In genomic region chr1:149411009-149411408, GRCm38 (mm10) we compare ENCODE assay signal across 27 mouse cellular contexts.
DNase-seq lines count a peak whose midpoint lies in the region; ATAC-seq and TF ChIP-seq lines count a peak whose summit lies in the region.
"Had no signal": no experiment of that assay in that cellular context is flagged by ENCODE, and none has a peak within 500 bp of the region (broad histone marks: within the 10 kb centered on the region; RNA-seq: fewer than 3 reads in every experiment).

No protein-coding gene starts in this region.

- peak overlapping the region; percentile 83 for H3K27ac ChIP-seq in heart, adult 2 months
- peak overlapping the region; percentile 65 for H3K27ac ChIP-seq in heart, embryonic 13.5 days (replicated peaks)
- H3K27ac ChIP-seq in hindbrain, embryonic 11.5 days (ENCODE audit: low read depth, low read length): no peak overlapping the region
- H3K27ac ChIP-seq: forebrain, embryonic 10.5 days; hindbrain, embryonic 14.5 days; layer of hippocampus, adult 2 months; limb, embryonic 10.5 days; liver, embryonic 15.5 days; lung, embryonic 15.5 days; neural tube, embryonic 12.5 days; stomach, embryonic 15.5 days had no signal

- H3K4me1 ChIP-seq in heart, adult 2 months (ENCODE audit: control insufficient read depth, insufficient read depth, low read length): no peaks in the 10 kb centered on the region
- H3K4me1 ChIP-seq in heart, embryonic 13.5 days: 0 out of 2 replicates have a peak, but pooled peaks cover 4% of the 10 kb centered on the region
- H3K4me1 ChIP-seq in hindbrain, embryonic 11.5 days (replicated peaks; ENCODE audit: control insufficient read depth, insufficient read depth, low read length): no peaks in the 10 kb centered on the region
- H3K4me1 ChIP-seq: forebrain, embryonic 10.5 days; limb, embryonic 10.5 days; liver, embryonic 15.5 days; lung, embryonic 15.5 days; neural tube, embryonic 12.5 days; stomach, embryonic 15.5 days had no signal

- peak; percentile 58; the same call in 1 of the 2 replicates for ATAC-seq in heart, embryonic 13.5 days (ENCODE audit: extremely low read depth, insufficient number of reproducible peaks, low FRiP score, low TSS enrichment)
- ATAC-seq in hindbrain, embryonic 11.5 days (ENCODE audit: low FRiP score): no peak
- ATAC-seq: forebrain, embryonic 16.5 days; inflammation-experienced regulatory T-cells, adult 6 months; Patski had no signal

- TF ChIP-seq CTCF in heart, adult 2 months (IDR thresholded peaks at IDR 0.05): no peak

- intact Hi-C loops in heart, adult 2 months (cut with DNase I): no loop called here

- no peak for TF ChIP-seq POLR2A in heart, adult 2 months (IDR thresholded peaks at IDR 0.05; ENCODE audit: insufficient read depth, low read depth, low read length)

- H3K4me3 ChIP-seq in heart, adult 2 months: no peak overlapping the region
- no peak overlapping the region for H3K4me3 ChIP-seq in heart, embryonic 13.5 days
- no peak overlapping the region for H3K4me3 ChIP-seq in hindbrain, embryonic 11.5 days (ENCODE audit: low read depth, low read length)
- H3K4me3 ChIP-seq: forebrain, embryonic 10.5 days; layer of hippocampus, adult 2 months; limb, embryonic 10.5 days; liver, embryonic 15.5 days; lung, embryonic 15.5 days; neural tube, embryonic 12.5 days; stomach, embryonic 15.5 days had no signal

- no peaks in the 10 kb centered on the region for H3K36me3 ChIP-seq in heart, adult 2 months (ENCODE audit: control insufficient read depth, insufficient read depth, low read length)
- no peaks in the 10 kb centered on the region for H3K36me3 ChIP-seq in heart, embryonic 13.5 days
- H3K36me3 ChIP-seq in hindbrain, embryonic 11.5 days (ENCODE audit: control insufficient read depth, insufficient read depth, low read length): no peaks in the 10 kb centered on the region
- H3K36me3 ChIP-seq: forebrain, embryonic 10.5 days; limb, embryonic 10.5 days; liver, embryonic 15.5 days; lung, embryonic 15.5 days; neural tube, embryonic 12.5 days; stomach, embryonic 15.5 days had no signal

- no peaks in the 10 kb centered on the region for H3K9me3 ChIP-seq in heart, embryonic 13.5 days
- H3K9me3 ChIP-seq in hindbrain, embryonic 11.5 days (ENCODE audit: control insufficient read depth, low read length): no peaks in the 10 kb centered on the region
- H3K9me3 ChIP-seq: forebrain, embryonic 10.5 days; limb, embryonic 10.5 days; liver, embryonic 15.5 days; lung, embryonic 15.5 days; neural tube, embryonic 12.5 days; stomach, embryonic 15.5 days had no signal

- WGBS in heart, adult 2 months: 0% methylated on average over 1 of the region's 1 CpGs
- WGBS in heart, embryonic 13.5 days: 13% methylated on average over 1 of the region's 1 CpGs
- 88% methylated on average over 1 of the region's 1 CpGs for WGBS in hindbrain, embryonic 11.5 days

- no peaks in the 10 kb centered on the region for H3K79me2 ChIP-seq in heart, adult 2 months (replicated peaks; ENCODE audit: control insufficient read depth, insufficient read depth, low read length)

- DNase-seq in adrenal gland, postnatal 14 days: peak; percentile 7
- DNase-seq in adrenal gland, adult 18-20 months (ENCODE audit: low spot score in 2 of 2): no peak
- DNase-seq in heart, adult 2 months: peak in 1 of 2 experiments; percentile 5
- DNase-seq in heart, postnatal 4 days: peak; percentile 14
- no peak for DNase-seq in hindbrain, embryonic 11.5 days (ENCODE audit: low spot score)
- DNase-seq in urinary bladder, adult 18-20 months (ENCODE audit: low spot score in 2 of 2): no peak
- DNase-seq: cerebellum, adult 18-20 months; cerebellum, postnatal 14 days; gastrocnemius, postnatal 10 days; kidney, adult 18-20 months; kidney, postnatal 14 days; liver; lung, postnatal 36 days; midbrain, embryonic 14.5 days; thymus, postnatal 36 days had no signal

- no peak for TF ChIP-seq EP300 in heart, adult 2 months (IDR thresholded peaks at IDR 0.05; ENCODE audit: insufficient read depth, low read depth, low read length)

- no peak overlapping the region for H3K9ac ChIP-seq in heart, adult 2 months (ENCODE audit: low read depth, low read length)
- no peak overlapping the region for H3K9ac ChIP-seq in heart, embryonic 13.5 days
- no peak overlapping the region for H3K9ac ChIP-seq in hindbrain, embryonic 11.5 days (ENCODE audit: low read depth, low read length)
- H3K9ac ChIP-seq: hindbrain, embryonic 14.5 days; liver, embryonic 15.5 days; lung, embryonic 15.5 days; neural tube, embryonic 12.5 days; stomach, embryonic 15.5 days had no signal

- no peak overlapping the region for H3K4me2 ChIP-seq in heart, embryonic 13.5 days
- H3K4me2 ChIP-seq in hindbrain, embryonic 11.5 days (replicated peaks; ENCODE audit: low read depth, low read length): no peak overlapping the region
- H3K4me2 ChIP-seq: hindbrain, embryonic 14.5 days; liver, embryonic 15.5 days; lung, embryonic 15.5 days; neural tube, embryonic 12.5 days; stomach, embryonic 15.5 days had no signal

- no peaks in the 10 kb centered on the region for H3K27me3 ChIP-seq in heart, adult 2 months (ENCODE audit: control insufficient read depth, insufficient read depth, low read length)
- no peaks in the 10 kb centered on the region for H3K27me3 ChIP-seq in heart, embryonic 13.5 days (replicated peaks)
- H3K27me3 ChIP-seq in hindbrain, embryonic 11.5 days (ENCODE audit: control insufficient read depth, insufficient read depth, low read length): no peaks in the 10 kb centered on the region
- H3K27me3 ChIP-seq: liver, embryonic 15.5 days; lung, embryonic 15.5 days; neural tube, embryonic 12.5 days; Patski; stomach, embryonic 15.5 days had no signal

Comparison
In these comparisons a context has a peak if more than half of its experiments do, and no peak if none do; other contexts are left out.
1. DNase-seq: peak in adrenal gland, postnatal 14 days (single experiment) and heart, postnatal 4 days (single experiment); none in adrenal gland, adult 18-20 months (0 of 2), hindbrain, embryonic 11.5 days (single experiment) and urinary bladder, adult 18-20 months (0 of 2).